Mouse (Mus musculus) C2C12 (cell line): ENCODE results near the gene Mapk3. TPM values are rescaled to one million over a fixed set of nuclear protein-coding genes. Genes with fewer than 3 reads are reported as not detected.

Experiments used
- H3K27me3 ChIP-seq: one replicate; pipeline ENCODE4 v1.6.1; 2011; ENCODE audit not compliant: control insufficient read depth, insufficient read depth, insufficient read length
- H3K36me3 ChIP-seq: one replicate; pipeline ENCODE4 v1.6.1; 2011; ENCODE audit not compliant: control insufficient read depth, insufficient read depth
- H3K4me3 ChIP-seq: one replicate; pipeline ENCODE4 v1.5.1; 2011; ENCODE audit warnings: mild to moderate bottlenecking, control low read depth; ENCODE audit not compliant: poor library complexity, insufficient read depth, severe bottlenecking
- H3K79me2 ChIP-seq: one replicate; pipeline ENCODE4 v1.6.1; 2011; ENCODE audit not compliant: control insufficient read depth, insufficient read depth
- H3K79me3 ChIP-seq: one replicate; pipeline ENCODE4 v1.6.1; 2011; ENCODE audit warnings: low read depth, control low read depth
- H3ac ChIP-seq: one replicate; pipeline ENCODE3; 2011; ENCODE audit warnings: low read depth; ENCODE audit not compliant: control insufficient read depth, insufficient read length
- CEBPB ChIP-seq: IDR thresholded peaks from one replicate; pipeline ENCODE4 v1.6.1; 2011; ENCODE audit warnings: low read depth, mild to moderate bottlenecking, control low read depth, moderate library complexity
- CTCF ChIP-seq: IDR thresholded peaks from one replicate; pipeline ENCODE4 v1.5.1; 2011; ENCODE audit not compliant: control insufficient read depth, insufficient read depth, insufficient read length
- FOSL1 ChIP-seq: IDR thresholded peaks from one replicate; pipeline ENCODE4 v1.8.0; 2011; ENCODE audit warnings: mild to moderate bottlenecking, low read length; ENCODE audit not compliant: poor library complexity, insufficient read depth, severe bottlenecking
- MAX ChIP-seq: IDR thresholded peaks from one replicate; pipeline ENCODE4 v1.6.1; 2011; ENCODE audit warnings: mild to moderate bottlenecking, control low read depth
- MYOD1 ChIP-seq: IDR thresholded peaks from one replicate; pipeline ENCODE4 v1.6.1; 2011; ENCODE audit warnings: low read depth; ENCODE audit not compliant: control insufficient read depth, insufficient read length
- MYOG ChIP-seq: IDR thresholded peaks from one replicate; pipeline ENCODE4 v1.6.1; 2011; ENCODE audit not compliant: control insufficient read depth, insufficient read length; ENCODE audit errors: extremely low read depth
- USF1 ChIP-seq: IDR thresholded peaks from one replicate; pipeline ENCODE4 v1.6.1; 2011; ENCODE audit warnings: low read depth, mild to moderate bottlenecking, control low read depth, moderate library complexity
- polyA plus RNA-seq: library from polyadenylated mRNA; unstranded; fragments of >200 nt; fragmentation: generic; extraction: Trizol; gene quantifications from one replicate; pipeline ENCODE4 v1.2.1, GENCODE M21; 2012; ENCODE audit warnings: missing spikeins

Gene Mapk3
- polyA plus RNA-seq, 1 experiment: 168 TPM

- Histone ChIP-seq H3K4me3 (no peak overlapping the region), H3K79me3 (peaks cover 43% of the 10 kb centered on the region), H3K36me3 (peaks cover 36% of the 10 kb centered on the region), H3K79me2 (peaks cover 56% of the 10 kb centered on the region), H3ac (no peak overlapping the region), H3K27me3 (no peaks in the 10 kb centered on the region)
- no peak for TF ChIP-seq CEBPB
- TF ChIP-seq CTCF: no peak
- TF ChIP-seq MYOD1: no peak
- no peak for TF ChIP-seq MYOG
- TF ChIP-seq MAX: no peak
- TF ChIP-seq USF1: no peak
- no peak for TF ChIP-seq FOSL1
Observed at GRCm38 (mm10) chr7:126795387-126796317, 36.3 kb downstream of the Mapk3 start.

DNA sequence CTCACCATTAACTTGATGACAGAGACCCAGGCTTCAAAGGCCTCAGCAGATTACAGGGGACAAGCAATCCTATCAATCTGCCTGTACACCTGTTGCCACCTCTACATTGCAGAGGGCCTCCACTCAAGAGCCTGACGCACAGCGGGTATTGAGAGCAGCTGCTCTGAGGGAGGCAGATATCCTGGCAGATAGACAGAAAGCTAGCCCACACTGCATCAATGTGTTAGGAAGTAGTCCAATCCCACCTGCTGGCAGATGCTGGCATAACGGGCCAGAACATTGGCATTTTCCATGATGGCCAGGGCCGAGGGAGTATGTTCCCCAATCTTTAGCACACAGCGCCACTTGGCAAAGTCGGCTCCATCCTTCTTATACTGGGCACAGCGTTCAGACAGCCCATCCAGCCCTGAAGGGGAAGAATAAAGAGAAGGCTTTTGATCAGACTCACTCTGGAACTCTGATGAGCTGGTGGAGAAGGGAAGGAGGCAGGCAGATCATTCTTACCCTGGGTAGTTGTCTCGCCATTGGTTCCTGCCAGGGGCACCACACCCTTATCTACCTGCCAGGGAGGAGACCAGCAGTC, 37.0 kb downstream of the Mapk3 start:
- H3K79me3 ChIP-seq: peaks cover 36% of the 10 kb centered on the region
- TF ChIP-seq USF1: no peak
- TF ChIP-seq CTCF: no peak
- no peak for TF ChIP-seq MAX
- TF ChIP-seq CEBPB: no peak
- TF ChIP-seq MYOG: no peak
- TF ChIP-seq FOSL1: no peak
- TF ChIP-seq MYOD1: no peak
- H3K4me3 ChIP-seq: no peak overlapping the region
- peak overlapping the region; percentile 31 for H3ac ChIP-seq
- H3K79me2 ChIP-seq: peaks cover 48% of the 10 kb centered on the region
- H3K36me3 ChIP-seq: peaks cover 36% of the 10 kb centered on the region
- no peaks in the 10 kb centered on the region for H3K27me3 ChIP-seq

DNA sequence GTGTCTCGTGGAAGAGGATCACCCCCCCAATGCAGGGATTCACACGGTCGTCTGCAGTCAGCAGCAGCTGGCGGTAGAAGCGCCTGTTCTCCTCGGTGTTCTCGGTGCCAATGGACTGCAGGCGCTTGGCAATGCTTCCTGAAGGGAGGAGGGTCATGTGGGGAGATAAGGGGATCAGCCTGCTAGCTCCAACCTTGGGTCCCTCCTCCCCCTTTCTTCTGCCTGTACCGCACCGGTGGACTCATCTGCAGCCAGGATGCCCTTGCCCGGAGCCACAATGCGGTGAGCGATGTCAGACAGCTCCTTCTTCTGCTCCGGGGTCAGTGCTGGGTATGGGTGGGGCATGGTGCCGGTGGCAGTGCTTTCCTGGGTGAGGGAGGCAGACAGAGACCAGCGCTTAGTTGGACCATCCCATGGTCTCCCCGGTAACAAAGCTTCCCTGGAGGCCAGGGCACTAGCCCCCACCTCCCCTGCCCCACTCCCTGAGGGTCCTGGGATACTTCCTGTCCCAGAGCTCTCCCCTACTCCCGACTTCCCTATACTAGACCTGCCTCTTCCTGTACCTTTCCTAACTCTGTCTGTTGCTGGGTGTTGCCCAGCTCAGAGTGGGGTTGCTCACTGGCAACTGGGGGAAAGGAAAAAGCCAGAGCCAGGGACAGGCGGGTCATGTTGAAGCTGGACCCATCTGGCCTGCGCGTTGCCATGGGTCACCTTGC, 38.2 kb downstream of the Mapk3 start, which contains the start of gene Fam57b:
TSS of gene Fam57b (plus strand) at position 258 of the 716 bp plus-strand sequence.
- Histone ChIP-seq H3K36me3 (peaks cover 36% of the 10 kb centered on the region), H3K79me3 (peaks cover 31% of the 10 kb centered on the region), H3K79me2 (peaks cover 40% of the 10 kb centered on the region), H3ac (peak within 1 kb of the TSS; percentile 95), H3K4me3 (peak within 1 kb of the TSS; percentile 74), H3K27me3 (no peaks in the 10 kb centered on the region)
- TF ChIP-seq MAX (no peak), CTCF (no peak), FOSL1 (no peak), CEBPB (no peak), MYOG (no peak), USF1 (no peak), MYOD1 (no peak)

GRCm38 (mm10) chr7:126798127-126799049, 39.0 kb downstream of the Mapk3 start:
- TF ChIP-seq CTCF (no peak), FOSL1 (no peak), MYOG (no peak), MAX (no peak), CEBPB (no peak), MYOD1 (no peak), USF1 (no peak)
- peak overlapping the region; percentile 95 for H3ac ChIP-seq
- H3K36me3 ChIP-seq: peaks cover 31% of the 10 kb centered on the region
- no peaks in the 10 kb centered on the region for H3K27me3 ChIP-seq
- H3K4me3 ChIP-seq: peak overlapping the region; percentile 74
- H3K79me3 ChIP-seq: peaks cover 31% of the 10 kb centered on the region
- peaks cover 40% of the 10 kb centered on the region for H3K79me2 ChIP-seq

DNA sequence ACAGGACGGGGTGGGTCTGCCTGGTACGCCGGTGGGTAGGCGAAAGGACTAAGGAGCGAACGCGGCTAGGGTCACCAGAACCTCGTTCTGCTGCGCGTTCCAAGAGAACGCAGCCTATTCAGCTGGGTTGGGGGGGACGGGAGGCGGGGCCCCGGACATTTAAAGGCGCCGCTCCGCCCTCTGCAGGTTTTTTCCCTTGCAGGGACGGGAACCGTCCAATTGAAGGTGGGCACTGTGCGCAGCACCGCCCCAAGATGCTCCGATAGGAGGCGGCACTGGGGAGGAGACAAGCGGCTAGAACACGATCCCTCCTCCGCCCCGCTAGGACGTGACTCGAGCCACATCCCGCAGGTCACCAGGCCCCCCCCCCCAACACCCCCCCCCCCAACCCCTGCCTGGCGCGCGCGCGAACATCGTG, 39.7 kb downstream of the Mapk3 start:
- Histone ChIP-seq H3K79me2 (peaks cover 40% of the 10 kb centered on the region), H3K27me3 (no peaks in the 10 kb centered on the region), H3K36me3 (peaks cover 26% of the 10 kb centered on the region), H3K4me3 (peak overlapping the region; percentile 74), H3ac (peak overlapping the region; percentile 95), H3K79me3 (peaks cover 31% of the 10 kb centered on the region)
- TF ChIP-seq FOSL1 (no peak), MAX (peak; percentile 26)
